Mouse (Mus musculus): ENCODE measurements around the gene Olfr875. TPM values are rescaled to one million over a fixed set of nuclear protein-coding genes. Genes with fewer than 3 reads are reported as not detected.
A peak's percentile ranks its signal among the peaks of the same experiment; 100 is the strongest.
"Not testable (repeated sequence)": the region's sequence is repeated elsewhere in the genome, so short reads cannot be mapped to it uniquely, and the experiment has no call there.

Gene Olfr875
- polyA plus RNA-seq, 1 experiment from 2014 or later: not detected

GRCm38 (mm10) chr9:37782766-37783260, 11.2 kb downstream of the Olfr875 start:
- Histone ChIP-seq H3K27me3 (ENCODE audit: control insufficient read depth, insufficient read depth, low read depth, low read length) (no peaks in the 10 kb centered on the region), H3K4me2 (ENCODE audit: low read length) (peak overlapping the region; percentile 55), H3K9me3 (replicated peaks; ENCODE audit: control insufficient read depth, low read length, poor library complexity, severe bottlenecking) (no peaks in the 10 kb centered on the region), H3K27ac (ENCODE audit: low read length) (peak overlapping the region; percentile 68), H3K9ac (ENCODE audit: low read depth, low read length) (peak overlapping the region; percentile 51), H3K4me1 (ENCODE audit: control insufficient read depth, insufficient read depth, low read length) (peaks cover 7% of the 10 kb centered on the region), H3K36me3 (ENCODE audit: control insufficient read depth, insufficient read depth, low read length) (no peaks in the 10 kb centered on the region), H3K4me3 (ENCODE audit: low read depth, low read length) (peak overlapping the region; percentile 24)
- under 1% methylated on average over 7 of the region's 7 CpGs for WGBS
- ATAC-seq: peak; percentile 95

- H3K9me3 ChIP-seq (replicated peaks; ENCODE audit: control insufficient read depth, low read length, poor library complexity, severe bottlenecking); H3K4me3 ChIP-seq (ENCODE audit: low read depth, low read length); H3K27me3 ChIP-seq (ENCODE audit: control insufficient read depth, insufficient read depth, low read depth, low read length); H3K9ac ChIP-seq (ENCODE audit: low read depth, low read length); H3K27ac ChIP-seq (ENCODE audit: low read length); H3K4me1 ChIP-seq (ENCODE audit: control insufficient read depth, insufficient read depth, low read length); H3K36me3 ChIP-seq (ENCODE audit: control insufficient read depth, insufficient read depth, low read length): not testable (repeated sequence)
- 50% methylated on average over 11 of the region's 15 CpGs for WGBS
- peak; percentile 78 for ATAC-seq
- peak overlapping the region; percentile 55 for H3K4me2 ChIP-seq (ENCODE audit: low read length)
Observed at GRCm38 (mm10) chr9:37783394-37784387, 12.0 kb downstream of the Olfr875 start.

DNA sequence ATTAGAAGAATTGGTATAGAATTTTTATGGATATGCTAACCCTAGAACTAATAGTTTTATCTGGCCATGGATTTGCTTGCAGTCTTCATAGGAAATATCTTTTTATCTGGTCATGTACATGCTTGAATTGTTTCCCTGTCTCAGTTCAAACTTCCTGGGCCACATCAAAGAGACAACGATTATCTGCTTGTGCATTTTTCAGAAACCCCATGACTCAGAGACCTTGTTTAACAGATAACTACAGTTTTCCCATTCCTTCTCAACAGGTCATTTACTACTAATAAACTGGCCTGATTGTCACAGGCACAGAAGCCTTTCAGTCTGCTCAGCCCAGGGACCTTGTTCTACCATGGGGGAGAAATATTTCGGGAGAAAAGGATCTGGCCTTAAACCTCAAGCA, 14.8 kb downstream of the Olfr875 start:
- Histone ChIP-seq H3K27me3 (ENCODE audit: control insufficient read depth, insufficient read depth, low read depth, low read length) (no peaks in the 10 kb centered on the region), H3K9me3 (replicated peaks; ENCODE audit: control insufficient read depth, low read length, poor library complexity, severe bottlenecking) (no peaks in the 10 kb centered on the region), H3K4me1 (ENCODE audit: control insufficient read depth, insufficient read depth, low read length) (peaks cover 7% of the 10 kb centered on the region), H3K9ac (ENCODE audit: low read depth, low read length) (no peak overlapping the region), H3K4me2 (ENCODE audit: low read length) (no peak overlapping the region), H3K27ac (ENCODE audit: low read length) (no peak overlapping the region), H3K4me3 (ENCODE audit: low read depth, low read length) (no peak overlapping the region), H3K36me3 (ENCODE audit: control insufficient read depth, insufficient read depth, low read length) (no peaks in the 10 kb centered on the region)
- ATAC-seq: no peak
- WGBS: 84% methylated on average over 2 of the region's 2 CpGs

DNA sequence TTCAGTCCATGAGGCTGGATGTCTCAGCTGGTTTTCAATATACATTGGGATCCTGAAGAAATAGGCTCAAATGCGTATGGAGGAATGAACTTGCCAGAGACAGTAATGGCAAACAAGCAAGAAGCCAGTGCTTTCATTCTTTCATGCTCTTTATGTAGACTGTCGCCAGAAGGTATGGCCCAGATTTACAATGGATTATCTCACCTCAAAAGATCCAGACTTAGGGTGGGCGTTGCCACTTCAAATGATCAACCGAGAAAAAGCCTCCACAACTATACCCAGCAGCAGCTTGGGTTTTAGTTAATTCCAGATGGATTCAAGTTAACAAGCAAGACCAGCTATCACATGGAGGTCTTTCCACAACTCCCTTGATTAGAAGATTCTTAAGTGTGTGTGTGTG, 30.4 kb downstream of the Olfr875 start:
- Histone ChIP-seq H3K9me3 (replicated peaks; ENCODE audit: control insufficient read depth, low read length, poor library complexity, severe bottlenecking) (no peaks in the 10 kb centered on the region), H3K27ac (ENCODE audit: low read length) (no peak overlapping the region), H3K4me2 (ENCODE audit: low read length) (no peak overlapping the region), H3K36me3 (ENCODE audit: control insufficient read depth, insufficient read depth, low read length) (no peaks in the 10 kb centered on the region), H3K9ac (ENCODE audit: low read depth, low read length) (no peak overlapping the region), H3K4me1 (ENCODE audit: control insufficient read depth, insufficient read depth, low read length) (no peaks in the 10 kb centered on the region), H3K27me3 (ENCODE audit: control insufficient read depth, insufficient read depth, low read depth, low read length) (no peaks in the 10 kb centered on the region), H3K4me3 (ENCODE audit: low read depth, low read length) (no peak overlapping the region)
- ATAC-seq: no peak
- WGBS: 71% methylated on average over 4 of the region's 4 CpGs

- Histone ChIP-seq H3K9me3 (replicated peaks; ENCODE audit: control insufficient read depth, low read length, poor library complexity, severe bottlenecking) (no peaks in the 10 kb centered on the region), H3K9ac (ENCODE audit: low read depth, low read length) (no peak within 1 kb of the TSS), H3K4me2 (ENCODE audit: low read length) (no peak within 1 kb of the TSS), H3K27me3 (ENCODE audit: control insufficient read depth, insufficient read depth, low read depth, low read length) (no peaks in the 10 kb centered on the region), H3K4me3 (ENCODE audit: low read depth, low read length) (no peak within 1 kb of the TSS), H3K4me1 (ENCODE audit: control insufficient read depth, insufficient read depth, low read length) (no peaks in the 10 kb centered on the region), H3K36me3 (ENCODE audit: control insufficient read depth, insufficient read depth, low read length) (no peaks in the 10 kb centered on the region), H3K27ac (ENCODE audit: low read length) (no peak within 1 kb of the TSS)
- no peak for ATAC-seq
Observed at GRCm38 (mm10) chr9:37802731-37803130, 31.1 kb downstream of the Olfr875 start, which contains the start of gene Olfr876. TSS of gene Olfr876 (plus strand) at chr9:37803031.

GRCm38 (mm10) chr9:37807235-37807634, 35.6 kb downstream of the Olfr875 start:
- Histone ChIP-seq H3K27ac (ENCODE audit: low read length) (no peak overlapping the region), H3K4me2 (ENCODE audit: low read length) (no peak overlapping the region), H3K4me3 (ENCODE audit: low read depth, low read length) (no peak overlapping the region), H3K9ac (ENCODE audit: low read depth, low read length) (no peak overlapping the region), H3K9me3 (replicated peaks; ENCODE audit: control insufficient read depth, low read length, poor library complexity, severe bottlenecking) (no peaks in the 10 kb centered on the region), H3K36me3 (ENCODE audit: control insufficient read depth, insufficient read depth, low read length) (no peaks in the 10 kb centered on the region), H3K4me1 (ENCODE audit: control insufficient read depth, insufficient read depth, low read length) (no peaks in the 10 kb centered on the region), H3K27me3 (ENCODE audit: control insufficient read depth, insufficient read depth, low read depth, low read length) (no peaks in the 10 kb centered on the region)
- ATAC-seq: no peak

- ATAC-seq: no peak
- Histone ChIP-seq H3K36me3 (ENCODE audit: control insufficient read depth, insufficient read depth, low read length) (no peaks in the 10 kb centered on the region), H3K4me1 (ENCODE audit: control insufficient read depth, insufficient read depth, low read length) (no peaks in the 10 kb centered on the region), H3K27ac (ENCODE audit: low read length) (no peak overlapping the region), H3K4me3 (ENCODE audit: low read depth, low read length) (no peak overlapping the region), H3K27me3 (ENCODE audit: control insufficient read depth, insufficient read depth, low read depth, low read length) (no peaks in the 10 kb centered on the region), H3K4me2 (ENCODE audit: low read length) (no peak overlapping the region), H3K9me3 (replicated peaks; ENCODE audit: control insufficient read depth, low read length, poor library complexity, severe bottlenecking) (no peaks in the 10 kb centered on the region), H3K9ac (ENCODE audit: low read depth, low read length) (no peak overlapping the region)
- 93% methylated on average over 3 of the region's 3 CpGs for WGBS
Observed at GRCm38 (mm10) chr9:37808456-37808855, 36.8 kb downstream of the Olfr875 start.

DNA sequence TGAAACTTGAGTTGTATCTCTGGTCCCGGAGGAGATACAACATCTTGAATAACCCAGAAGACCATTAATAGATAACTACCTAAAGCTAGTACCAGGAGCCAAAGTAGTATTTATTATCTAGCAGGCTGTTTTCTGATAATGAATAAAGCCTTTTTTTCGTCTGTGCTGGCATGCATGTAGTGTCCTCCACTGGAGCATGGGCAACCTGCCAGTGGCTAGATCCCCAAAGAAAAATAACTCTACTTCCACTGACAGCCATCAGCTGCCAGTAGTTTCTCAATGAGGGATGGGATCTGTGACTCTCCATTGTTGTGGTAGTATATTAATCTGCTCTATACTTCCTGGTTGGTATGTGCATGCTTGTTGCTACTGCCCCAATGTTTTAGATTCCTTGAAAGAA, 37.3 kb downstream of the Olfr875 start:
- 74% methylated on average over 2 of the region's 2 CpGs for WGBS
- no peak overlapping the region for H3K4me3 ChIP-seq (ENCODE audit: low read depth, low read length)
- no peaks in the 10 kb centered on the region for H3K9me3 ChIP-seq (replicated peaks; ENCODE audit: control insufficient read depth, low read length, poor library complexity, severe bottlenecking)
- no peak overlapping the region for H3K4me2 ChIP-seq (ENCODE audit: low read length)
- H3K36me3 ChIP-seq (ENCODE audit: control insufficient read depth, insufficient read depth, low read length): no peaks in the 10 kb centered on the region
- no peak overlapping the region for H3K9ac ChIP-seq (ENCODE audit: low read depth, low read length)
- no peaks in the 10 kb centered on the region for H3K4me1 ChIP-seq (ENCODE audit: control insufficient read depth, insufficient read depth, low read length)
- no peaks in the 10 kb centered on the region for H3K27me3 ChIP-seq (ENCODE audit: control insufficient read depth, insufficient read depth, low read depth, low read length)
- no peak overlapping the region for H3K27ac ChIP-seq (ENCODE audit: low read length)
- ATAC-seq: no peak

DNA sequence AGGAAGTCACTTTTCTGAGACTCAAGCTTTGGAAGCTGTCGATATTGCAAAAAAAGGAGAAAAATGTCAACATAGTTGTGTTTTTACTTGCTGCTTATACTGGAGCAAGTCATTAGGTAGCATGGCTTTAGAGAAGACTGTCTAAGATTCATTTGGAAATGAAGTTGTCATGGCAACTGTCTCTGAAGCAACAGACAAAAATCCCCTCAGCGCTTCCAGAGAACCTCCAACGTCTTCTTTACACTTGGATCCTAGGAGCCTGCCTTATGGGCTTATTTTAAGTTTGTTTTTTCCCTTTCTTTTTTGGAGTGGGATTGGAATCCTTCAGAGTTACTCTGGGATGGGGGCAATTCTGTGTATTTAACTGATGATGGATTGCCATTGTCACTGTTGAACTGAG, 43.0 kb downstream of the Olfr875 start:
- Histone ChIP-seq H3K4me3 (ENCODE audit: low read depth, low read length) (no peak overlapping the region), H3K9me3 (replicated peaks; ENCODE audit: control insufficient read depth, low read length, poor library complexity, severe bottlenecking) (no peaks in the 10 kb centered on the region), H3K4me2 (ENCODE audit: low read length) (no peak overlapping the region), H3K9ac (ENCODE audit: low read depth, low read length) (no peak overlapping the region), H3K27ac (ENCODE audit: low read length) (no peak overlapping the region), H3K36me3 (ENCODE audit: control insufficient read depth, insufficient read depth, low read length) (no peaks in the 10 kb centered on the region), H3K27me3 (ENCODE audit: control insufficient read depth, insufficient read depth, low read depth, low read length) (no peaks in the 10 kb centered on the region), H3K4me1 (ENCODE audit: control insufficient read depth, insufficient read depth, low read length) (no peaks in the 10 kb centered on the region)
- 33% methylated on average over 3 of the region's 3 CpGs for WGBS
- peak; percentile 86 for ATAC-seq

All from midbrain, embryonic 16.5 days (tissue).